Mouse (Mus musculus) hematopoietic stem cell, adult 5-6 weeks (primary cell): ENCODE measurements around the gene Gbp4. TPM values are rescaled to one million over a fixed set of nuclear protein-coding genes. Genes with fewer than 3 reads are reported as not detected.
"Not testable (repeated sequence)": the region's sequence is repeated elsewhere in the genome, so short reads cannot be mapped to it uniquely, and the experiment has no call there.

Source experiments
- ATAC-seq, 2 experiments: fragments of 125-278 bp in 1 of 2; replicated peaks in 1 of 2; 2 replicates each; pipeline ENCODE4 v1.8.0; 2016 to 2017; ENCODE audit warnings: inconsistent platforms in 2 of 2, mild to moderate bottlenecking in 2 of 2, moderate number of reproducible peaks in 2 of 2, low read depth in 1 of 2, moderate TSS enrichment in 1 of 2; ENCODE audit not compliant: low FRiP score in 2 of 2, poor library complexity in 2 of 2, severe bottlenecking in 2 of 2, insufficient read depth in 1 of 2, low TSS enrichment in 1 of 2
- total RNA-seq: library from RNA; stranded (forward); fragments of 172-1452, 232-1000 nt; gene quantifications from 2 replicates; pipeline ENCODE4 v1.2.3, GENCODE M21; 2017

The Gbp4 gene
- 1.2 and 4.2 TPM in 2 replicates for total RNA-seq

GRCm38 (mm10) chr5:105139409-105140088 lies at the start of gene Gbp4, which contains the start of the genes Gbp9 and Gbp8:
Gene Gbp4, minus strand, starts transcription at chr5:105139586.
Gene Gbp9, minus strand, starts transcription at chr5:105139539.
Gene Gbp8, minus strand, starts transcription at chr5:105139540.
- ATAC-seq: peak; percentile 51 to 69; a peak in 3 of 4 replicates

- ATAC-seq: no peak
These were observed 42.1 kb upstream of the Gbp4 start for GRCm38 (mm10) chr5:105181446-105181845.

GRCm38 (mm10) chr5:105156582-105156981 lies 17.2 kb upstream of the Gbp4 start:
- ATAC-seq: no peak

- ATAC-seq: no peak
These were observed 14.7 kb upstream of the Gbp4 start for GRCm38 (mm10) chr5:105154049-105154448.

- ATAC-seq: peak; percentile 22 to 64; a peak in 1 of 4 replicates
These were observed 8.7 kb upstream of the Gbp4 start for GRCm38 (mm10) chr5:105148062-105148461.

- no peak for ATAC-seq
These were observed 7.1 kb upstream of the Gbp4 start for GRCm38 (mm10) chr5:105146447-105146846.

- not testable (repeated sequence) for ATAC-seq
These were observed 6.3 kb upstream of the Gbp4 start for GRCm38 (mm10) chr5:105145731-105146130.

- ATAC-seq: not testable (repeated sequence)
These were observed 864 bp upstream of the Gbp4 start for GRCm38 (mm10) chr5:105140089-105140810.

GRCm38 (mm10) chr5:105138906-105139305 lies 480 bp downstream of the Gbp4 start:
- no peak for ATAC-seq

GRCm38 (mm10) chr5:105136706-105137304 lies 2.6 kb downstream of the Gbp4 start:
- peak; percentile 57 to 63 for ATAC-seq

- not testable (repeated sequence) for ATAC-seq
These were observed 17.7 kb downstream of the Gbp4 start for GRCm38 (mm10) chr5:105121731-105122130.

- no peak for ATAC-seq
These were observed 23.6 kb downstream of the Gbp4 start for GRCm38 (mm10) chr5:105115740-105116139.

- peak; percentile 37 to 67; a peak in 3 of 4 replicates for ATAC-seq
These were observed 24.7 kb downstream of the Gbp4 start for GRCm38 (mm10) chr5:105114696-105115095.

GRCm38 (mm10) chr5:105113656-105114055 lies 25.7 kb downstream of the Gbp4 start:
- ATAC-seq: no peak

GRCm38 (mm10) chr5:105110271-105110852 lies 29.0 kb downstream of the Gbp4 start:
- peak; percentile 84 to 85 for ATAC-seq

- 0 out of 4 replicates have a peak, but pooled peaks of 1 of the 2 experiments have one; percentile 32 for ATAC-seq
These were observed 29.6 kb downstream of the Gbp4 start for GRCm38 (mm10) chr5:105109775-105110174.

- peak in 1 of 2 experiments; percentile 43; a peak in 2 of 4 replicates for ATAC-seq
These were observed 33.7 kb downstream of the Gbp4 start for GRCm38 (mm10) chr5:105105689-105106088.

GRCm38 (mm10) chr5:105081900-105082299 lies 57.5 kb downstream of the Gbp4 start:
- peak; percentile 60 to 75 for ATAC-seq
